Mouse (Mus musculus): Measurements from ENCODE around the gene Ccnd1. TPM values are rescaled to one million over a fixed set of nuclear protein-coding genes. Genes with fewer than 3 reads are reported as not detected.
A peak's percentile ranks its signal among the peaks of the same experiment; 100 is the strongest.

The Ccnd1 gene
- total RNA-seq, 2 experiments from 2014 or later, result 41.8 to 55.4 TPM

DNA sequence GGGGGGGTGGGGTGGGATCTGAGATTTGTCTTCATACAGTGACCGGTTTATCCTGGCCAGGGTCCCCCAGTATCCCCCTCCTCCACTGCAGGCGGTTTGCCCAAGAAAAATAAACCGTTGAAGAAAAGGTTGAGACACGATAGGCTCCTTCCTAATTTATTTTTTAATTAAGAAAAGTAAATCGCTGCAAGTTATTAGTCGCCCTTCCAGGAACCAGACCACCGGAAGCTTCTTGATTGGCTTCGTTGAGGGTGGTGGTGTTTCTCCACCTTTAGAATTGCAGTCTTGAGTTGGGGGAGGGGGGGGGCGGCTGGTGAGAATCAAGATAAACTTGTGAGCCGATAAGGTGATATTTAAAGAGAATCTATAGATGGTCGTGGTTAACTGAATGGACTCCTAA is 860 bp upstream of the Ccnd1 start:
- DNase-seq (ENCODE audit: low spot score in 2 of 2), result no peak
- intact Hi-C loops (cut with DNase I), result loop anchor here (5.0 kb wide), 1 partner anchor 92 kb away; no protein-coding TSS in a partner anchor

DNA sequence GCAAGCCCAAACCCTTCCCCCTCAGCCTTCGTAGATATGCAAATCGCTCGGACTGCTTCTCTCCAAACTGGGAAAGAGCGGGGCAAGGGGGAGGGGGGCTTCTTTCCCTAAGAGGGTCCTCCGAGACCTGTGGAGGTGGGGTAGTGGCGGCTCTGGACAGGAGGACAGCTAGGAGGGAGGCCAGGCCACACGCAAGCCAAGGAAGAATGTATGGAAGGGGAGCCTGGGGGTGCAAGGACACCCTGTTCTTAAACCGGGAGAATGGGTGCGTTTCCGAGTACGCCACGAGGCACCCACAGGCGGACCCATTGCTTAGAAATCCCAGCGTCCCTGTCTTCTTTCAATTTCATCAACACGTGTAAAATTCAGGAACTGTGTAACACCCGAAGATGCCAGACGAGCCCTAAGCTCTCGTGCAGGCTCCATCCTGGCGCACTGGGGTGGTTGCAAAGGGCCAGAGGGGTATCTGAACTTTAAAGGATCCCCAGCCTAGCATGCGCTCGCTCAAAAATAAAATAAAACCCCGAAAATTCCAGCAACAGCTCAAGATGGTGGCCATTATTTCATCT is 362 bp upstream of the Ccnd1 start:
- intact Hi-C loops (cut with DNase I), result loop anchor here (5.0 kb wide), 1 partner anchor 92 kb away; no protein-coding TSS in a partner anchor
- DNase-seq (ENCODE audit: low spot score in 2 of 2), result no peak

DNA sequence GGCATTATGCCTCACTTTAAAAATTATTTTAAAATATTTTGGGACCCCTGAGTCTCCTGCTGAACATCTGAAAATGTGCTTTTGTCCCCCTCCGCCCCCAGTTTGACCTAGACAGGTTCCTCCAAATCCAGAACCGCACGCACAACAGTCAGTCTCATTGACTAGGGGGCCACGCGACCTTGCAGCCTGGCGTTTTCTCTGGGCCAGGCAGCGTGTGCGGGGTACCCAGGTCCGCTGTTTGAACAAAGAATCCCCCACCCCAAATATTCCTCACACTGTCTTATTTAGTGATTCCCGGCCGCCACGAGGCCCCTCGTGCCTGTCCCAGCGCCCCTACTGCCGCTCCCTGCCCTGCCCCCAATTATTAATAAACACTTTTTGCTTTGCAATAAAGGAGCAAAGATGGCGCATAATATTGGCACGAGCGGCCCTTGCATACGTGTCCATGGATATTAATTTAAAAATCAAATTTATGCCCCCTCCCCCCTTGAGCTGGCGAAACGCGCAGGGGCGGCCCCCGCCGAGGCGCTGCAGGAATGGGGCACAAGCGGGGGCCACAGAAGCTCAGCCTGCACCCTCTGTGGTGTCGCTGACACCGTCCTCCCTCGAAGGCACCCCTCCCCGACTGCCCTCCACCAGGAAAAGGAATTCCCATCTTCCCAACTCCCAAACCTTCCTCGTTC is 923 bp downstream of the Ccnd1 start:
- no peak for DNase-seq (ENCODE audit: low spot score in 2 of 2)
- intact Hi-C loops (cut with DNase I), result loop anchor here (2.0 kb wide), 2 partner anchors 174 to 258 kb away; no protein-coding TSS in a partner anchor

- intact Hi-C loops (cut with DNase I), result loop anchor here (1.0 to 2.0 kb wide), 3 partner anchors 175 to 305 kb away; no protein-coding TSS in a partner anchor
- no peak for DNase-seq (ENCODE audit: low spot score in 2 of 2)
Observed at GRCm38 (mm10) chr7:144937899-144938517, 1.7 kb downstream of the Ccnd1 start.

- DNase-seq (ENCODE audit: low spot score in 2 of 2), result peak; percentile 85 to 86
- intact Hi-C loops (cut with DNase I), result loop anchor here (1.0 kb wide), 1 partner anchor 306 kb away; no protein-coding TSS in a partner anchor
Observed at GRCm38 (mm10) chr7:144937490-144937889, 2.2 kb downstream of the Ccnd1 start.

DNA sequence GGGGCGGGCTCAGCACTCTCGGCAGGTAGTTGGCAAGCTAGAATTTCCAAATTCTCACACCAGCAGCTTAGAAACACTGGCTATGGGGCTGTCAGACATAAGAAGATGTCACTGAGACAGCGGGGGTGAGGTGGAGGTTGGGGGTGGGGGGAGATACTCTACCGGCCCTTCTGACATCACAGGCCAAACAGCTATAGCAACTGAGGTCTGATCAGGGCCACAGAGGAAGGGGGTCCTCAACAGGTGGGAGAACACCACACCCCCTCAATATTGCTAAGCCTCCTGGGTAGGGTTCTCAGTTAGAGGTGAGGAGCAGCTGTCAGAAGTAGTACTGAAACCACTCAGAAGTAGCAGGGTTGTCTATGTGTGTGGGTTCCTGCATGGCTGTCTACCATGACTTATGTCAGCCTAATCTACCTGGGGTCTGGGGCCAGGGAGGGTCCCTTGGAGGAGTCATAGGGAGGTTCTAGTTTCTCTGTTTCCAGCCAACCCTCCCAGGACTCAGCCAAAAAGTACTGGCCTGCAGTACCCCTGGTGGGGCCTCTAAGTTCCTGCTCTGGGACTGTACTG is 3.3 kb downstream of the Ccnd1 start:
- DNase-seq (ENCODE audit: low spot score in 2 of 2), result no peak
- intact Hi-C loops (cut with DNase I), result no loop called here

DNA sequence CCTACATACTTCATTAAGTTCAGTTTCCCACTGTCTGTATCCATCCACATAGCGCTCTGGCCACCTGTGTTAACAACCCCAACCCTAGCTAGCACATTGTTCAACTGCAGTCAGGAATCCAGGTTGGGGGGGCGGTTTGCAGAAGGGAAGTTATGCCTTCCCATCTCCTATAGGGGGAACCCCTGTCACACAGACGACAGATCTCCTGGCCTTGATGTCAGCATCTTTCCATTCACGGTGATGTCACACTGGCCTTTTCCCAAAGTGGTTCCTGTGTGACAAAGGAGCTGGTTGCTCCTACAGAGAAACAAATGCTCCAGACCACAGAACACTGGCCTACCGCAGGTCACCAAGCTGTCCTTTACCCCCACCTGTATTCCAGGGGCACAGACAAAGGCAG is 4.2 kb downstream of the Ccnd1 start:
- DNase-seq (ENCODE audit: low spot score in 2 of 2), result no peak
- intact Hi-C loops (cut with DNase I), result no loop called here

DNA sequence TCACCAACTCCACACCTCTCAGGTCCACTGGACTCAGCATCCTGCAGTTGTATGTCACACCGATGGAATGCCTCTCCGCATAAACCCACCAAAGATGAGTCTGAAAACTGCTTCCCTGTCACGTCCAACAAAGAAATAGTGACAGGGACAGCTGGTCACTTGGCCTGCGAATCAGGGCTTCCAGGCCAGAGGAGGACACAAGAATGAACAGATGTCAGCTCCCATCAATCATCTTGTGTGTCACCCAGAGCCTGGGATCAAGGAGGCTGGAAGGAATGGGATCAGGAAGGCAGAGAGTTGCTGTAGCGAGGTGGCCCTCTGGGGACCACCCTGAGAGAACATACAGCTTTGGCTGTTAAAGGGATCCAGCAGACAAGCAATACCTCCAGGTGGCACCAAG is 4.8 kb downstream of the Ccnd1 start:
- intact Hi-C loops (cut with DNase I), result no loop called here
- no peak for DNase-seq (ENCODE audit: low spot score in 2 of 2)

GRCm38 (mm10) chr7:144933796-144934195 is 5.9 kb downstream of the Ccnd1 start:
- DNase-seq (ENCODE audit: low spot score in 2 of 2), result no peak
- intact Hi-C loops (cut with DNase I), result no loop called here

GRCm38 (mm10) chr7:144933336-144933735 is 6.4 kb downstream of the Ccnd1 start:
- DNase-seq (ENCODE audit: low spot score in 2 of 2), result no peak
- intact Hi-C loops (cut with DNase I), result no loop called here

DNA sequence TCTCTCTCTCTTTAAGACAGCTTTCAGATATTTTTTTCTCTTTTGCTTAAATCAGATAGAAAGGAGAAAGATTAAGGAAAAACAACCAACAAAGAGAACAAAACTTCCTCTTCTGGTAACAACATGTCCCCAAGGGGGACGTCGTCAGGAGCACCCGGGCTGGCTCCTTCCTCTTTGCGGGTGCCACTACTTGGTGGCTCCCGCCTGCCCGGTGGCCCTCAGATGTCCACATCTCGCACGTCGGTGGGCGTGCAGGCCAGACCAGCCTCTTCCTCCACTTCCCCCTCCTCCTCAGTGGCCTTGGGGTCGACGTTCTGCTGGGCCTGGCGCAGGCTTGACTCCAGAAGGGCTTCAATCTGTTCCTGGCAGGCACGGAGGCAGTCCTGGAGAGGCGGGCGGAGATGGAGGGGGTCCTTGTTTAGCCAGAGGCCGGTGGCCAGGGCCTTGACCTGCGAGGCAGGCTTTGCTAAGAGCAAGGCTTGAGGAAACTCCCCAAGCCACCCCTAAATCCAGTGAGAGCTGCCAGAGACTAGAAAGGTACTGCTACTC is 7.3 kb downstream of the Ccnd1 start:
- DNase-seq (ENCODE audit: low spot score in 2 of 2), result no peak
- intact Hi-C loops (cut with DNase I), result no loop called here

DNA sequence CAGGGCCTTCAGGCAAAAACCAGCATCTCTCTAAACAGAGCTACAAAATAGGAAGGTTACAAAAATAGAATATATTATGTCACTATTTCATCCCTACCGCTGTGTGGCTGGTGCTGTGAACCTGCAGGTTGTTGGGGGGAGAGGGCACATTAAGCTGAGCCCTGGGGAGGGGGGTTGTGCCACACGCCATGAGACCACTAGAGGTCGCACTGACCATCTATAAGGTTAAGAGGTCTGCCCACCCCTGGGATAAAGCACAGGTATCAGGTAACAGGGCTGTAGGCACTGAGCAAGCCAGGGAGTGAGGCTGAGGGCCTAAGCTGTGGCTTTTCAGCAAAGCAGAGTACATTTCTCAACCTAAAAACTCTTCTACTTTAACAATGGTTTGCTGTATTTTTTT is 7.9 kb downstream of the Ccnd1 start:
- intact Hi-C loops (cut with DNase I), result no loop called here
- no peak for DNase-seq (ENCODE audit: low spot score in 2 of 2)

DNA sequence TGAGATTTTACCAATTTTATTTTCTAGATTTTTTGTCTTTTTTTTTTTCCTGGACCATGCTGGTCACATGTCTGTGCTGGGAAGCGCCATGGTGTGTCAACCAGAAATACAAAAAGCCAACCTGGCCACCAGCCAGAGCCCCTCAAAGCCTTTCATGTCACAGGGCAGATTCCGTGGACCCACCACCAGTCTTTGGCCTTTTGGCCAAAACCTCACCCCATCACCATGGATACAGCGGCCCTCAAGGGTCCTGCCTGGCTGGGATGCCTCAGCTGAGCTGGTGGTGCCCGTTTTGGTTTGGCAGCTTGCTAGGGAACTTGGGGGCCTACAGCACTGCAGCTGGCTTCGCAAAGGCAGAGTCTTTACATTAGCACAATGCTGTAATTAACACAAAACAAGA is 9.8 kb downstream of the Ccnd1 start:
- no peak for DNase-seq (ENCODE audit: low spot score in 2 of 2)
- intact Hi-C loops (cut with DNase I), result no loop called here

DNA sequence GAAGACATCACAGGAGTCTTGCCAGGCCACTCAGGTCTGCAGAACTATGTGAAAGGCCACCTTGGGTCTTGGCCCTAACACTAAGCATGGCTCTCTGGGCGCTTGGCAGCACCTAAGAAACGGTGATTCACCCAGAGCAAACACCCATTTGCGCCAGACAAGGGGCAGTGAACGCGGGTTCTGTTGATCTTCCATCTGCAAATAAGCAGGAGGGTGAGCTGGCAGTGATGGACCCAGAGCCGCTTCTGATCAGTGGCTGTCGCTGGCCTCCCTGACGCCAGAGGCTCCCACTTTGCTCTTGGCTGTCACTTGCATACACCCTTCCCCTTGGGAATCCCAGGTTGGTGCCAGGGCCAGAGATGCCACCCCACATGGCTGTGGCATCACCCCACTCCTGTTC is 10.2 kb downstream of the Ccnd1 start:
- DNase-seq (ENCODE audit: low spot score in 2 of 2), result no peak
- intact Hi-C loops (cut with DNase I), result no loop called here

GRCm38 (mm10) chr7:144928889-144929210 is 10.9 kb downstream of the Ccnd1 start:
- no peak for DNase-seq (ENCODE audit: low spot score in 2 of 2)
- intact Hi-C loops (cut with DNase I), result no loop called here

DNA sequence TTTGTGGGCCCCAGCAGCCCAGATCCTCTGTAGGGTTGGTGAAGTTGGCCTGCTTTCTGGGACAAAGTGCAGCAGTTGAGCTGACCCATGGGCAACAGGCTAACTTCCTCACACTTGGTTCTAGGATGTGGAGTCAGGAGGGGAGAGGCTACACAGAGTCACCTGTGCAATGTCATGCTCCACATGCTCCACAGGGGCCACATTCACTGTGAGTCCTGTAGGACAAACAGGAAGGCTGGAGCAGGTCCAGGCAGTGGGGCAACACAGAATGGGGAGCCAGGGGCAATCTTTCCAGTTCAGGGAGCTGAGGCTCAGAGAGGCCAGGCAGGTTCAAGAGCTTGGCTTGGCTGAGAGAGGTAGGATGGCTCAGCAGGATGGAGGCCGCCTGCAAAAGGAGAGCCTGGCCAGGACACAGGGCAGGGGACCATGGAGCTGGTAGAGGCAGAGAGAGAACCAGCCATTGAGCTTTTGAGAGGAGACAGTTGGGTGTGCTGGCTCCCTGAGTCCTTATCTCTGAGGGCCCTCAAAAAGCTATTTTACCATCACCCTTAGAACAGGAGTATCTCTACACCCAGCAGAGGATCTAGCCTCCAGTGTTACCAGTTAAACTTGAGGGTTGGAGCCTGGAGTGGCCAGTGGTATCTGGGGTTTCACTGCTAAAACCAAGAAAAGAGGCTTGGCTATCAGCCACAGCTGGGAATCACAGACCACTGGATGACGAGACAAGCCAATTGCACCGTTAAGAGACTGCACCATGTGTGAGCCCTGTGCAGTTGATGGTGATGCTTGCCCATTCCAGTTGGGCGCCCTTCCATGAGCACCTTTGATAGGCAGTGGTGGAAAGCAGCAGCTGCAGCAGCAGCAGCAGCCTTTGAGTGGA is 11.5 kb downstream of the Ccnd1 start:
- DNase-seq (ENCODE audit: low spot score in 2 of 2), result no peak

DNA sequence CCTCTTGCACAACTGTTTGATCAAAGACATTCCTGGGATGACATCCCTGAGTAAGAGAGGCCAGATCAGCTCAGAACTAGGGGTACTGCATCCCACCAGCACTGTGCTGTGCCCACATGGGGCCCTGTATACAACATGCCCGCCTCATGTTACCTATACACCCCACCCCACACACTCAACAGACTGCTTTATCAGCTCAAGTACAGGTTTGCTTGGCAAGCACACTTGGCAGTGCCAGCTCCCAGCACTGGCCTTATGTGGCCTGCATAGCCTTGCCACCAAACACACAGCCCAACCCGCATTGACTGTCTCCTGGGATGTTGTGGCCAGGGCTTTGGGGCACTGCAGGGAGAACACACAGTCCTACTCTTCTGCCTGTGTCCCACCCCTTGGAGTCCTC is 12.1 kb downstream of the Ccnd1 start:
- intact Hi-C loops (cut with DNase I), result no loop called here
- no peak for DNase-seq (ENCODE audit: low spot score in 2 of 2)

More for the DNA sequence above, 11.5 kb downstream of the Ccnd1 start:
- intact Hi-C loops (cut with DNase I), result no loop called here

DNA sequence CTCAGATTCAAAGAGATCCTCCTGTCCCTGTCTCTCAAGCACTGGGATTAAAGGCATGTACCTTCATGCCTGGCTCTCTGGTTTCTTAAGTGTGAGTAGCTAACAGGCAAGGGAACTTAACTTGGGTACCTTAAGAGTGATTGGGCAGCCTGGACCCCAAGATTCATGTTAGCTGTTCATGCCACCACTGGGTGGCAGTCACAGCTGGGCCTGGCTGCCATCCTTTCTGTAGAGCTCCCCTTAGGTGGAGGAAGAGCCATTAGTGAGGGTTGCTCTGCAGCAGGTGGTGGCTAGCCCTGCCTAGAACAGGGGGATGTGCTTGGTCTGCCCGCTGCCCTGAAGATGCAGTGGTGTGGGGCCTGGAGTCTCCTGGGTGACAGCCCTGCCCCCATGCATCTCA is 20.9 kb downstream of the Ccnd1 start:
- no peak for DNase-seq (ENCODE audit: low spot score in 2 of 2)
- intact Hi-C loops (cut with DNase I), result no loop called here

- peak; percentile 91 for DNase-seq (ENCODE audit: low spot score in 2 of 2)
- intact Hi-C loops (cut with DNase I), result no loop called here
Observed at GRCm38 (mm10) chr7:144914948-144915750, 24.6 kb downstream of the Ccnd1 start, which contains the start of gene LTO1. LTO1 (plus strand) TSS chr7:144915100.
